Mouse (Mus musculus): Measurements from ENCODE around the gene Spock1.

The Spock1 gene

GRCm38 (mm10) chr13:57806301-57806700 is 101.8 kb downstream of the Spock1 start:
- DNase-seq (ENCODE audit: low read depth, low spot score), result no peak

- no peak for DNase-seq (ENCODE audit: low read depth, low spot score)
Measured at GRCm38 (mm10) chr13:57798633-57799032, 109.5 kb downstream of the Spock1 start.

- DNase-seq (ENCODE audit: low read depth, low spot score), result no peak
Measured at GRCm38 (mm10) chr13:57796951-57797692, 111.0 kb downstream of the Spock1 start.

GRCm38 (mm10) chr13:57793643-57794240 is 114.4 kb downstream of the Spock1 start:
- no peak for DNase-seq (ENCODE audit: low read depth, low spot score)

- no peak for DNase-seq (ENCODE audit: low read depth, low spot score)
Measured at GRCm38 (mm10) chr13:57789796-57790195, 118.3 kb downstream of the Spock1 start.

- no peak for DNase-seq (ENCODE audit: low read depth, low spot score)
Measured at GRCm38 (mm10) chr13:57788299-57788698, 119.8 kb downstream of the Spock1 start.

GRCm38 (mm10) chr13:57786278-57786677 is 121.9 kb downstream of the Spock1 start:
- no peak for DNase-seq (ENCODE audit: low read depth, low spot score)

GRCm38 (mm10) chr13:57782975-57783374 is 125.2 kb downstream of the Spock1 start:
- no peak for DNase-seq (ENCODE audit: low read depth, low spot score)

GRCm38 (mm10) chr13:57782107-57782561 is 126.0 kb downstream of the Spock1 start:
- DNase-seq (ENCODE audit: low read depth, low spot score), result no peak

GRCm38 (mm10) chr13:57779146-57779545 is 129.0 kb downstream of the Spock1 start:
- DNase-seq (ENCODE audit: low read depth, low spot score), result no peak

GRCm38 (mm10) chr13:57778524-57778923 is 129.6 kb downstream of the Spock1 start:
- DNase-seq (ENCODE audit: low read depth, low spot score), result no peak

GRCm38 (mm10) chr13:57771998-57772397 is 136.1 kb downstream of the Spock1 start:
- DNase-seq (ENCODE audit: low read depth, low spot score), result no peak

- no peak for DNase-seq (ENCODE audit: low read depth, low spot score)
Measured at GRCm38 (mm10) chr13:57766721-57767120, 141.4 kb downstream of the Spock1 start.

- DNase-seq (ENCODE audit: low read depth, low spot score), result no peak
Measured at GRCm38 (mm10) chr13:57761122-57761521, 147.0 kb downstream of the Spock1 start.

- no peak for DNase-seq (ENCODE audit: low read depth, low spot score)
Measured at GRCm38 (mm10) chr13:57760618-57761017, 147.5 kb downstream of the Spock1 start.

- no peak for DNase-seq (ENCODE audit: low read depth, low spot score)
Measured at GRCm38 (mm10) chr13:57756316-57756715, 151.8 kb downstream of the Spock1 start.

GRCm38 (mm10) chr13:57750831-57751230 is 157.3 kb downstream of the Spock1 start:
- no peak for DNase-seq (ENCODE audit: low read depth, low spot score)

GRCm38 (mm10) chr13:57744667-57745066 is 163.5 kb downstream of the Spock1 start:
- DNase-seq (ENCODE audit: low read depth, low spot score), result no peak

- no peak for DNase-seq (ENCODE audit: low read depth, low spot score)
Measured at GRCm38 (mm10) chr13:57741186-57741585, 166.9 kb downstream of the Spock1 start.

GRCm38 (mm10) chr13:57740473-57740872 is 167.7 kb downstream of the Spock1 start:
- DNase-seq (ENCODE audit: low read depth, low spot score), result no peak

- no peak for DNase-seq (ENCODE audit: low read depth, low spot score)
Measured at GRCm38 (mm10) chr13:57736060-57736459, 172.1 kb downstream of the Spock1 start.

GRCm38 (mm10) chr13:57734549-57734948 is 173.6 kb downstream of the Spock1 start:
- DNase-seq (ENCODE audit: low read depth, low spot score), result no peak

GRCm38 (mm10) chr13:57733521-57733920 is 174.6 kb downstream of the Spock1 start:
- DNase-seq (ENCODE audit: low read depth, low spot score), result no peak

Data from CD4-positive, CD25-positive, alpha-beta regulatory T cell, adult 2 months (primary cell).